Mouse (Mus musculus): Measurements from ENCODE around the gene Gsg1l2.

Gsg1l2 gene

DNA sequence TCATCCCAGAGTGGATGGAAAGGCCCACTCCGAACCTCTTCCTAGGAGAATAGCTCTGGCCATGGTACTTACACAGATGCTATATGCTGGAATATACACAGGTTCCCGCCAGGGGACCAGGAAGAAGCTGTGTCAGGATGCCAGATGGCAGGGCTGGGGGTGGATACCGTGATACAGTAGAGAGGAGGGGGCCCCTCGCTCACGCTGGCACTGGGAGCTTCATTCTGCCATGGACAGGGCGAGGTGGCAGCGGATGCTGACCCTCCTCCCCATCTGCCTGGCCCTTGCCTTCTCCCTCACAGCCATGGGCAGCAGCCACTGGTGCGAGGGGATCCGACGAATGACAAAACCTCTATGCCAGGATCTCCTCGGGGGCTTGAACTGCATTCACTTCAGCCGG is at the start of gene Gsg1l2:
Gene Gsg1l2, plus strand, starts transcription at position 230 of the 400 bp plus-strand sequence.
- DNase-seq: no peak

DNA sequence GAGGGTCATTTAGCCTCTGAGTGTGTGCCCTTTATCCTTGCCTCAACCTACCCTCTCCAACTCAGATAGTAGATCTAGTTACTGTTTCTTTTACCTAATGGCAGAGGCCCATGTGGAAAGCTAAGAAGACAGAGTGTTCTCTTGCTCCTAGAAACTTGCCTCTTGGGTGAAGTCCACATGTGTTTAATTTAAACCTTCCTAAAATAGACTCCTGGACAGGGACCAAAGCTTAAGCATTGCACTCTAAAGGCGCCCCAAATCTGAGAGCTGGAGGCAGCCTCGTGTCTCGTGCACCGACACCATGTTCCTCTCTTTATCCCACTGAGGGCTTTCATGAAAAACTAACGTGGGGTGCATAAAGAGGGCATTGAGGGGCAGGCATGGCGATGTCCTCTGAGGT is 47.3 kb upstream of the Gsg1l2 start:
- DNase-seq: no peak

DNA sequence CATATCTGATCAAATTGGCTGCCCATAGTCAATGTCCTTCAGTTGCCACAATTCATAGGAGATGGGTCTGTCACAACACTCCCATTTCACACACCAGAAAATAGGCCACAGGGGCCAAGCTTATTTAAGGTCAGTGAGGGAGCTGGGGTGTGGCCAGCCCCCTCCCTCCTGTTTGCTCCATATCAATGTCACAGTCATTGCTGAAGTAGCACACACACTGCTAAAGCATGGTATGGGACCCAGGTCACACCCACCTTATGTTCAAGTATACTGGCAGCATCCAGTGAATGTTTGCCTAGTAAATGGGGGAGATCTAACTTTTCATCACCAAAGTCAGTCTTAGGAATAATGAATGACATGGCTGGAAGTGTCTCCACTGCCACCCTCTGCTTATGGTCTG is 45.7 kb upstream of the Gsg1l2 start:
- DNase-seq: no peak

DNA sequence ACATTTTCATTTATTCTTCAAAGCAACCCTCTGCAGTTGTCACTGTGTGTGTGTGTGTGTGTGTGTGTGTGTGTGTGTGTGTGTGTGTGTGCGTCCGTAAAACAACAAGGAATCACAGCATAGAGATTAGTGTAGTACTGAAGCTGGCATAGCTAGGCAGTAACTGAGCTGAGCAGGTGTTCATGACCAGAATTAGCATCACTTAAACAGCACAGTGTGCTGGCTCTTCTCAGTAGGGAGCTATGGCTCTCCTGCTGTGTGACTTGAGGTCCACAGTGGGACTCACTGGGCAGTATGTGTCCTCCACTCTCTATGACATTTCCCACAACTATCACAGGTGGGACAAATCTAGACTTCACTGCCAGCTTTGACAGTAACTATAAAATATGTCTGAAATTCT is 43.4 kb upstream of the Gsg1l2 start:
- no peak for DNase-seq

DNA sequence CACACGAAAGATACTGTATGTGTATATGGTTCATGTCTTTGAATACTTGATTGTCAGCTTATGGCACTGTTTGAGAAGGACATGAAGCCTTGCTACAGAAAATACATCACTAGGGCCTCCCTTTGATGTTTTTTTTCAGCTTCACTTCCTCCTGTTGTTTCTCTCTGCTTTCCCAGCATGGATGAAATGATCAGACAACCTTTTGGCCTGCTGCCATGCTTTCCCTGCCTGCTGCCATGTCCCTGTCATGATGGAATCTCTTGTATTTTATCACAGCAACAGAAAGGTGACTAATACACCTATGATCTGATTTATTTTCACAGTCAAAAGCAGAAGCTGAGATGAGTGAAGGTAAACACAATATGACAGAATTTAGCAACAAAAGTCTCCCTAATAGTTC is 40.7 kb upstream of the Gsg1l2 start:
- no peak for DNase-seq

DNA sequence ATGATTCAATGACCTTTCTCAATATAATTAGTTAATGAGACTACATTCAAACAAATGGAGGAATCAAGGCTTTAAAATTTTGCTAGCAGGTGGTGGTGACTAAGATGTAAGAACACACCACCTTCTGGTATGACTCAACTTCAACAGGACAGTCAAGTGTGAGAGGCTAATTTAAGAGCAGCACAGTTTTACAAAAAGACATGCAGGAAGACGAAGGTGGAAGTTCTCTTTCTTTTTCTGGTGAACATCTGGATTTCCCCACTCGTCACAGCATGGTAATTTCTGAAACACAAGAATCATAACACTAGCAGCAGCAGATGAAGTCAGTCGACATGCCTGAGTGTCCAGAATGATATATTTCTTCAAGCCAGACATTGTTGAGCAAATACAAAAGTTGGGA is 39.8 kb upstream of the Gsg1l2 start:
- no peak for DNase-seq

DNA sequence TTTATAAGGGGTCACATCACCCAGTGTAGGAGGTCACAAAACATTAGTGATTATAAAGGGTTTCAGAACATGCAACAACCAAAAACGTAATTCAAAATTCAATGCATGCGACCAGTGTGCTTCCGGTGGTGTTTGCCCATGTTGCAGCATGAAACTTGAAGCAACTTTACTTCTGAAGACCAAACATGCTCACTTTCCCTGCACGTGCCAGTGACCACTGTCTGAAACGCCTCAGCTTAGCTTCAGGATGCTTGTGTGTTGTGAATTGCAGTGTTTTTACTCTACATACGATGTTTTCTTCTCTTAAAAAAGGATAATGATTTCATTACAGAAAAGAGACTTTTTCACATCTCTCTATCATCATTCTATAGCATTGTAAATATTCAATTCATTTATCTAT is 36.1 kb upstream of the Gsg1l2 start:
- no peak for DNase-seq

DNA sequence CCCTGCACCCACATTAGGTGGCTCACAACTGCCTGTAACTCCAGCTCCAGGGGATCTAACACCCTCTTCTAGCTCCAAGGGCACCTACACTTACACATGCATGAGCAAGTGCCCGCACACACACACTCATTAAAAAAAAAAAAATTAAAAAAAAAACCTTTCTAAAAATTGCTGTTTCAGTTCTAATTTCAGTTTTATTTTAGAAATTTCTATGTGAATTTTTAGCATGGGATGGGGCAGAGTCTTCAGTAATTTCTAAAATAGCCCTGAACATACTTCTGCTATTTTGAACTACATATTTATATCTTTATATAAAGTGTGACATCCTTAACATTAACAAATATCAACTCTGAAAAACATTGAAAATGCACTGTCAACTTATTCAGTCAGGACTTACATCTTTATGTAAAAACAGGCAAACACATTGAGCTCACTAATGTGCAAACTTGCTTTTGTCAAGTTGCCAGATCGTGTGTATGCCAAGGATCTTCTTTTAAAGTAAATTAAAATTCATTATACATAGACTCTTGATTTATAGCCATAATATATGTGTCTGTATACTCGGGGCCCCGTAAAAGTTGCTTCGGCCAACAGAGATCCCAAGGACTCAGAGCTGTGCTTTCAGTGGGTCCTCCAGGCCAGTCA is 35.4 kb upstream of the Gsg1l2 start:
- no peak for DNase-seq

DNA sequence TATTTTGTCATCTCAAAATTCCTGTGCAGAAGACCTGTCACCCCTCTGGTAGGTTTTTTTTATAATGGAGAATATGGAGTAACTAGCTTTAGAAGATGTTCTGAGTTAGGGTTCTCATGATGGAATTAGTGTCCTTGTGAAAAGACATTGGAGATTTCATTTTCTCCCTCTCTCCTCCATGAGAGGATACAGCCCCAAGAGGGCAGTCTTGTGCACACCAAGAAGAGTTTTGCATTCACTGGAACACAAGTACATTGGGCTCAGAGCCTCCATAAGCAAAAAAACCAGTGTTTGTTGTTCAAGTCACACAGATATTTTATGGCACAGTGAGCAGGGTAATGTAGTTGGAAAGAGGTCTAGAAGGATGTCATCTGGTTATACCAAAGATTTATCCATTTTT is 32.8 kb upstream of the Gsg1l2 start:
- DNase-seq: no peak

DNA sequence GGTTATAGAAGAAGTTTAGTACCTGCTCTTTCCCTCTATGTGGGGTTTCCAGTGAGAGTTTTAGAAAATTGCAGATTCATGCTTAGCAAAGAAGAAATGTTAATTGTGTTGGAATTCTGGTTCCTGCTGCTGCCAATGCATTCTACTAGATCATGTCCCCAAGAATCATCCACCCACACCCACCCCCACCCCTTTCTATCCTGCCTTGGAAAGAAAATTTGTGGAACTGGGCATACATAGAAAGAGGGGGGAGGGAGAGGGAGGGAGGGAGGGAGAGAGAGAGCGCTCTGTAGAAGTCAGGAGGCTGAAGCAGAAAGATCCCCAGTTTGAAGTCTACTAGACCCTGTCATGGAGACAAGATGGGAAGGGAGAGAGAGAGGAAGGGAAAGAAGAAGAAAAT is 18.1 kb upstream of the Gsg1l2 start:
- no peak for DNase-seq

DNA sequence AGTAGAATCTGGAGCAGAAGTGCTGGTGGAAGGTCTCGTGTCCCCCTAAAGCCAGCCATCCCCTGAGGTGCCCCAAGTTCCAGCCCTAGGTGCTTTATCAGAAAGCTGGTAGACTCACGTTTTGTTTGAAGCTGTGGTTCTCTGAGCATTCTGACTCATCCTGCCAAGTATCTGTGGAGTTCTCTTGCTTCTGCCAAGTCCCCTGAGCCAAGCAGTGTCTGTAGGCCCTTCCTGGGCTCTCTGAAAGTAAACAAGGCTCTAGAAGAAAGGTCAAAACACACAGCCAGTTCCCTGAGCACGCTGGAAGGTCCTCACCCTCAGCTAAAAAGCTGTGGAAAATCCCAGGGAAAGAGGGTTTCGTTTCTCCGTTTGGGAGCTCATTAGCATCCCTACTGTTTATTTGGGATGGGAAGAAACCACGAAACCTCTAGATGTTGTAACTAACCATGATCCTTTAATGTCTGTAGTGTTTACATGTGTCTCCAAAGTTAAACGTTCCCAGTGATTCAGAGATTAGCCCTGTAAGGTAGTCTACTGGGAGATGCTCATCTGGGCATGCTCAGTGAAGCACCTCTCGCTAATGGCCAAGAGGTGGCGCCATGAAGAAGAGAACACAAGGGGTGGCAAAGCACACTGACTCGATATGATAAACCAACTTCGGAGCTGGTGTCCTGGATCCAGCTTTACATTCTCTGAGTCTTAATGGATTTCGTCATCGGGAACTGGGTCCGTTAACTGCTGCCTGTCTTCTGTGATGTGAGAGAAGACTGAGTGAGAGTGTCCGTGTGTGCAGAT is 16.8 kb upstream of the Gsg1l2 start:
- no peak for DNase-seq

DNA sequence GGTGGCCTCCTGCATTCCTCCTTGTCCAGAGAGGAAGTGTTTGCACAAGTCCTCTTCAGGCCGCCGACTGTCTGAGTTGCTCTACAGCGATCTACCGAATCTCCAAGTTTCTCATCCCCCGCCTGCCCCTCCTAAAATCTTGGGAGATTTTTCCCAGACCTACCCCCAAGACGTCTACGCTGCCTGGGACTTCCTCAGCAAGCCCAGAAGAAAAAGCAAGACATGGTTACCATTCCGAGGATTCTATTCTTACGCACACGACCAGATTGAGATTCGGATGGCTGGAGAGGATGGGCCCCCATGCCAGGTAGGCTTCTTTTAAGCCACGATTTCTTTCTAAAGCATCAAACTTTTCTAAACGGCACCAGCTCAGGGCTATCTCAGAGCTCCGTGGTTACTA is 3.4 kb upstream of the Gsg1l2 start, which contains the start of gene Glp2r:
Gene Glp2r, minus strand, starts transcription at position 101 of the 400 bp plus-strand sequence.
- no peak for DNase-seq

DNA sequence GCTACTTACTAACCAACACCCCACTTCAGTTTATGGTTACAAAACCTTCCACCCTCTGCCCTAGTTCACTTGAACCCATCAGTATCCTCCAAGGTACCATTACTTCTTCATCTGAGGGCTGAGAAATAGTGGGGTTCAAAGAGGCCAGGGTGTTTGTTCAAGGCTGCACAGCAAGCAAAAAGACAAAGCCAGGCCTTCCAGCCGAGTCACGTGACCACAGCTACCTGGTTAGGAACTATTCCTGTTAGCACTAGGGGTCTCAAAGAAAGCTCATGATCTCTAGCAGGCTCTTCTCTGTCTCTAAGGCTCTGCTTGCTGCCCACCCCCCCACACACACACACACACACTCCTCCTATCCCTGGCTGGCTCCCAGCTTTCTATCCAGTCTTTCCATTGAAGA is 2.7 kb upstream of the Gsg1l2 start:
- no peak for DNase-seq

DNA sequence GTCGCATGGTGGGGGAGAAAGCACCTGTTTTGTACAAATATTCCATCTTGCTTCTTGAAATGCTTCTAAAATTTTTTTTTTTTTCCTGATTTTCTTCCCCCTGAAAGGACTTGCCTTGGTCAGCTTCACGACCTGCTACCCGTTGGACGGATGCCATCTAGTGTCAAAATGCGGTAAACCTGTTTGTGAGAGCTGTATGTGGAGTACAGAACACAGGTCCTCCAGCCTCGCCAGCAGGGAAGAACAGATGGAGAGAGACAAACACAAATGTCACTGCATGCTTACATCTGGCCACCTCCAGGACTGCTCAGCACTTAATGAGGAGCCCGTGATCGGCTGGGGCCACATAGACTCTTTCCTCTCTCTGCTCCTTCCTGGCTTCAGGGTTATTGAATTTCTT is 1.8 kb upstream of the Gsg1l2 start:
- no peak for DNase-seq

DNA sequence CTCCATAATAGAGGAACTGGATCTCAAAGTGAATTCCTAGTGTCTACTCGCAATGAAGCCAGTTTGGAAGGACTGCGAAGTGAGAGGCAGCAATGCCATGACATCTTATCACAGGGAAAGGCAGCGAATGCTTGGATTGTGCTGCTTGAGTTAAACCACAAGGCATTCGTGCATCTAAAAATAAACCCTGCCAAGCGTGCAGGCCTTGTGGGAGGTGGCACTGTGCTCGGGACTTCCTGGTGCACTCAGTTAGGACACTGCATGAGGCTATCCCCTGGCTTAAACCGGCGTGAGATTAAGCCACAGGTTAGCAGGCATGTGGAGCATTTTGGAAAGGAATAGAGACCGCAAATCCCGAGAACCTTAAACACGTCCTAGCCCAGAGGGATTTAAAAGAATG is 15.8 kb downstream of the Gsg1l2 start:
- DNase-seq: no peak

DNA sequence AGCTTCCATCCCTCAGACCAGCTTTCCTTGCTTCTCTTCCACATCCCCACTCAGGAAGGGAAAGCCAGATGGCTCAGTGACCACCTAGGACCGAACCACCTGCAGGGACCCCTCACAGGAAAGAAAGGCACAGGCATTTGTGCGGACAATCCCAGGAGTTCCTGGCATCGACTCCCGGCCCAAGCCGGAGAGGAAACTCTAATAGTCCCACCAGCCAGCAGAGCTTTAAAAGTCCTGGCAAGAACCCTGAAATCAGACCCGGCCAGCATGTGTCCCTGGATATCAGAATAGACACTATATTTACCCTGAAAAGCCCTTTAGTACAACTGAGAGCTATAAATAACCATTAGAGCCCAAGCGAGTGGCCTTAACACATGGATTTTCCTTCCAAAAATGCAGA is 23.5 kb downstream of the Gsg1l2 start, which contains the start of gene Dhrs7c:
Gene Dhrs7c, plus strand, starts transcription at position 257 of the 400 bp plus-strand sequence.
- DNase-seq: no peak

DNA sequence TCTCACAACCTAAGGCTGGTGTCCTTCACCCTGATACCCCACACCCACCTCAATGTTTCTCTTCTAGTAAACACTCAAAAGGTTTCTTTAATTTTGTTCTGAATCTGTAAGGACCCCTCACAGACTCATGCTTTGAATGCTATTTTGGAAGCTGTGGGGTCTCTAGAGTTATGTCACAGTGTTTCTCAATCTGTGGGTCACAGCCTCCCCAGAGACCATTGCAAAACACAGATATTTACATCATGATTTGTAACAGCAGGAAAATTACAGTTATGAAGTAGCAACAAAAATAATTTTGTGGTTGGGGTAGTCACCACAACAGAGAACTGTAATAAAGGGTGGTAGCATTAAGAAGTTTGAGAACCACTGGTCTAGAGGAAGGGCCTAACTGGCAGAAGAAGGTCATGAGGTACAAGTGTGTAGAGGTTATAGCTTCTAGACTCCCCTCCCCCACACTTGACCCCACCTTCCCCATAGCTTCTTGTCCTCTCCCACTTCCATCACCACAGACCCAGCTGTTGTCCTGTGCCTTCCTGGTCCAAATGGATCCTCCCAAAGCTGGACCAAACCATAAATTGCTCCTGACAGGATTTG is 25.8 kb downstream of the Gsg1l2 start:
- no peak for DNase-seq

DNA sequence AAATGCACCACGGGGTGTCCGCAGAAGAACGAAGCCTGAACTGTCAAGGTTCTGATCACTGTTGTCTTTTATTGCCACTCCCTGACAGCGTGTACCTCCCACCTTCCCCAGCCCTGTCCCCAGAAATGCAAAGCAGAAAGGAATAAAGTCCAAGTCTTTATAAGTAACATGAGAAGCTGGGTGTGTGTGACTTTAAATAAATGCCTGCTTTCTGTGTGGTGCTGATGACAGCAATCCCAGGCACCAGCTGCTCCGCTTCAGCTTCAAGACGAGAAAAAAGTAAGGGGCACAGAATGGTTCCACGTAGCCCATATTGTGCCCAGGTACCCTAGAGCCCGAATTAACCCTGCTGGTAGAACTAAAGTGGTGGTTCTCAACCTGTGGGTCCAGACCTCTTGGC is 26.8 kb downstream of the Gsg1l2 start:
- no peak for DNase-seq

DNA sequence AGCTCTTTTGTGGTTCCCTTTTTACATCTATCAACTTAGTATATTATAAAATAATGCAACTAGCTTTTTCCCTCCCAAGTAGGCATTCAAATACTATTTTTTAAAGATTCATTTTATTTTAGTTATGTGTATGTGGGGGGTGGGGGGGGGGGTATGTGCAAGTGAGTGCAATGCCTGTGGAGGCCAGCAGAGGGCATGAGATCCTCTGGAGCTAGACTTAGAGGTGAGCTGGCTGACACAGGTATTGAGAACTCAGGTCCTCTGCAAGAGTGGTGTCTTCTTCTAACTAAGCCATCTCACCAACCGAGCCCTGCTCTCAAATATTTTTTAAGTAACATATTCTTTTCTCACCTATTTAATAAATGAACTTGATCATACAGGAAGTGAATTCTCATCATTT is 31.1 kb downstream of the Gsg1l2 start:
- no peak for DNase-seq

DNA sequence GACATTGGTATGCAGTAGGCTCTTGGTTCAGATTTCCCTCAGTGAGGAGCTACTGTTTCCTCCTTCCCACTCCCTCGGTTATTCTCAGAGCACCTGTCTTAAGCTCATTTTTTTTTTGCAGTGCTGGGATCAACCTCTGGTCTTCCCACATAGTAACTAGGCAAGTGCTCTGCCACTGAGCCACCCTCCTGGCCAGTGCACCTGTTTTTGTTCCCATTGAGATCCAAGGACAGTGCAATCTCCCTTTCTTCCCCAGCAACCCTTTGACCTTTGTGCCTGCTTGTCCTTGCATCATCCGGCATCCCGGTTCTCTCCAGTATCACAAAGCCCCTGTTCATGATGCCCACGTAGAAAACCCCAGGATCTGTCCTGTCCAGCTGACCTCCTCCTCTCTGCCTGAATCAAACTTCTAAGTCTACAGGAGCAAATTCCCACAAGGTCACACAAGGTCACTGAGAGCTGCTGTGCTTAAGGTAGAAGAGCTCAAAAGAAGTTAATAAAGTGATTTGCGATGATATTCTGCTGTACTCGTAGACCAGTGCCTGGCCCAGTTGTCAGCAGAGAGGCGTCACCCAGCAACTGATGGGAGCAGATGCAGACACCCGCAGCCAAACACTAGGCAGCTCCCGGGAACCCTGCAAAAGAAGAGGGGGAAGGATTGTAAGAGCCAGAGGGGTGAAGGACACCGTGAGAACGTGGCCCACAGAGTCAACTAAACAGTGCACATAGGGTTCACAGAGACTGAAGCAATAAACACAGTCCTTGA is 32.6 kb downstream of the Gsg1l2 start:
- no peak for DNase-seq

DNA sequence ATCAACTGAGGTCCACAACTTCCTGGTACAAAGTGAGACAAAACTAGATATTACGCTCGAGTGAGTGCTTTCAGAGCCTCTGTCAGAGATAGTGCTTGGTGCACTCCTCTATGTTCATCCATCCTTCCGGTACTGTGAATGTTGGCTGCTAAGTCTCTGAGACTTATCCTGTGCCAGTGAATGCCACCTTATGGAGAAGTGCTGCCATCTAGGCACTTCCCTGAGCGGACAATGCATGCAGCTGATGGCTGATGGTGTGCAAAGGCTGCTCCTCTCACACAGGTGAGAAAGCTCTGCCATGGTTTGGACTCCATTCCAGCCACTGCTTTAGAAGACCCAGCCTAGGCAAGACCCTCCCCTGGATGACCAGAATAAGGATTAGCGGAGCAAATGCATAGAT is 33.6 kb downstream of the Gsg1l2 start:
- DNase-seq: no peak

DNA sequence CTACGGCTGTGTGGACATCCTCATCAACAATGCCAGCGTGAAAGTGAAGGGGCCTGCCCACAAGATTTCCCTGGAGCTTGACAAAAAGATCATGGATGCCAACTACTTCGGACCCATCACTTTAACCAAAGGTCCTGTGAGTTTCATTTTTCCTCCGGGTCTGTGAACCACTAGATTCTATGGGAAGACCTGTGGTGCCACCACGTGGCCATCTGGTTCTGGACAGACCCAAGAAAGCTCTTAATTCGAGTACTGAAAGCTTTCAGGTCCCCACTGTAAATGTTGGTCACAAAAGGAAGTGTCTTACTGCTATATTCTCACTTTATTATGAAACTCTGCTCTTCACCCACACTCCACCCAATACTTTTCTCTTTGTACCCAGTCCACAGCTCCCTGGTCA is 37.1 kb downstream of the Gsg1l2 start:
- DNase-seq: no peak

DNA sequence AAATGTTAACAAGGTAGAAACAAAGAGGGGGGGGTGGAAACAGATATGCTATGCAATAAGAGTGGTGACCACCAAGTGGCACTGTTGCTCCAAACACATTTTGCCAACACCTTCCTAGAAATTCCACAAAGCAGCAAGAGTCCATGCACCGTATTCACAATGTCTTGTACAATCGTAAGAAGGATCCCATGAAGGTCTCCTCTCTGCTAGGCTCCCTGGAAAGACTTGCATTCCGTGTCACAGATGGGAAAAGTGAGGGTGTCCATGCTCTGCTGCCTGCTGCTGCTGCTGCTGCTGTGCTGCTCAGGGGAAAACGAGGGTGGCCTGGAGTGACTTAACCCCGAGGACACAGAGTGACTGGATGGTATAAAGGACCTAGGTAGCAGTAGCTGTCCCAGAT is 45.2 kb downstream of the Gsg1l2 start:
- DNase-seq: no peak
